ENCODE assay signal across 32 mouse cellular contexts in the genomic region with DNA sequence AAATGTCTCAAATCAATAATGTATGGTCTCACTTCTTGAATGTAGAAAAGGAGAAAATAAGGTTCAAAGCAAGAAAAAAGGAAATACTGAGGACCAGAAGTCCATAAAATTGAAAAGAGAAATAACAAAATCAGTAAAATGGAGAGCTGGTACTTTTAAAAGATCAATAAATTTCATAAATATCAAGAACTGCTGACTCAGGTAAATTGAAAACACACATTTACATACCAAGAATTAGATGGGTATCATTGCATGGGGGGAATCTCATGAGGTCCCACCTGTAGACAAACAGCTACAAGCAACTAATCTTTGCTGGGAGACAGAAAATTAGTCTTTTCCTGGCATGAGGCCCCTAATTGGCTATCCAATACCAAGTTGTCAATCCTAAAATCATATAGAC.
"Had no signal": no experiment of that assay in that cellular context is flagged by ENCODE, and none has a peak within 500 bp of the region (broad histone marks: within the 10 kb centered on the region; RNA-seq: fewer than 3 reads in every experiment).

No protein-coding gene starts in this region.

- H3K27ac ChIP-seq: heart, embryonic 10.5 days; heart, embryonic 13.5 days; heart, embryonic 15.5 days; hindbrain, embryonic 10.5 days; hindbrain, embryonic 12.5 days; hindbrain, embryonic 13.5 days; hindbrain, embryonic 14.5 days; hindbrain, embryonic 15.5 days; hindbrain, postnatal 0 days; intestine, embryonic 15.5 days; kidney, embryonic 15.5 days; kidney, postnatal 0 days; layer of hippocampus, adult 2 months; left cerebral cortex, adult 2 months had no signal

- H3K9me3 ChIP-seq: heart, embryonic 10.5 days; heart, embryonic 12.5 days; heart, embryonic 13.5 days; heart, embryonic 15.5 days; hindbrain, embryonic 10.5 days; hindbrain, embryonic 12.5 days; hindbrain, embryonic 13.5 days; hindbrain, embryonic 15.5 days; intestine, embryonic 15.5 days; kidney, embryonic 15.5 days had no signal

- H3K36me3 ChIP-seq: heart, embryonic 10.5 days; heart, embryonic 12.5 days; heart, embryonic 13.5 days; heart, embryonic 15.5 days; hindbrain, embryonic 10.5 days; hindbrain, embryonic 12.5 days; hindbrain, embryonic 13.5 days; hindbrain, embryonic 15.5 days; intestine, embryonic 15.5 days; kidney, embryonic 15.5 days had no signal

- H3K4me1 ChIP-seq: heart, embryonic 10.5 days; heart, embryonic 12.5 days; heart, embryonic 13.5 days; heart, embryonic 15.5 days; hindbrain, embryonic 10.5 days; hindbrain, embryonic 12.5 days; hindbrain, embryonic 13.5 days; hindbrain, embryonic 15.5 days; intestine, embryonic 15.5 days; kidney, embryonic 15.5 days had no signal

- H3K4me2 ChIP-seq: heart, embryonic 11.5 days; heart, embryonic 12.5 days; heart, embryonic 13.5 days; heart, embryonic 15.5 days; hindbrain, embryonic 12.5 days; hindbrain, embryonic 13.5 days; hindbrain, embryonic 14.5 days; hindbrain, embryonic 15.5 days; intestine, embryonic 15.5 days; kidney, embryonic 15.5 days had no signal

- H3K4me3 ChIP-seq: heart, embryonic 10.5 days; heart, embryonic 12.5 days; heart, embryonic 13.5 days; heart, embryonic 15.5 days; hindbrain, embryonic 10.5 days; hindbrain, embryonic 12.5 days; hindbrain, embryonic 13.5 days; hindbrain, embryonic 15.5 days; intestine, embryonic 15.5 days; kidney, embryonic 15.5 days; layer of hippocampus, adult 2 months; left cerebral cortex, adult 2 months had no signal

- H3K9ac ChIP-seq: heart, embryonic 12.5 days; heart, embryonic 13.5 days; heart, embryonic 15.5 days; hindbrain, embryonic 12.5 days; hindbrain, embryonic 13.5 days; hindbrain, embryonic 14.5 days; hindbrain, embryonic 15.5 days; intestine, embryonic 15.5 days; kidney, embryonic 15.5 days had no signal

- DNase-seq: heart, postnatal 10 days; heart, postnatal 14 days; heart, postnatal 36 days; heart, postnatal 4 days; kidney, adult 11 months; kidney, adult 18-20 months; kidney, adult 2 months; kidney, adult 8-10 months; kidney, adult 9 months; kidney, postnatal 10 days; kidney, postnatal 14 days; kidney, postnatal 25 days; kidney, postnatal 36 days; kidney, postnatal 4 days; layer of hippocampus, adult 9-11 months; layer of hippocampus, postnatal 36 days had no signal

- H3K27me3 ChIP-seq: heart, embryonic 12.5 days; heart, embryonic 13.5 days; heart, embryonic 15.5 days; hindbrain, embryonic 12.5 days; hindbrain, embryonic 13.5 days; hindbrain, embryonic 15.5 days; intestine, embryonic 15.5 days; kidney, embryonic 15.5 days had no signal
